In genomic region chr11:86953096-86953495, GRCm38 (mm10) we compare ENCODE assay signal across 8 mouse cellular contexts. TPM values are rescaled to one million over a fixed set of nuclear protein-coding genes. Genes with fewer than 3 reads are reported as not detected.
A peak's percentile ranks its signal among the peaks of the same experiment; 100 is the strongest.
DNase-seq lines count a peak whose midpoint lies in the region; ATAC-seq lines count a peak whose summit lies in the region.

No protein-coding gene starts in this region.

- H3K9me3 ChIP-seq in heart, embryonic 11.5 days (replicated peaks; ENCODE audit: control insufficient read depth, low read length): no peaks in the 10 kb centered on the region
- no peaks in the 10 kb centered on the region for H3K9me3 ChIP-seq in heart, embryonic 15.5 days (replicated peaks)

- H3K9ac ChIP-seq in heart, embryonic 11.5 days (ENCODE audit: low read depth, low read length): no peak overlapping the region
- H3K9ac ChIP-seq in heart, embryonic 15.5 days: no peak overlapping the region

- 81% methylated on average over 8 of the region's 8 CpGs for WGBS in heart, embryonic 11.5 days (ENCODE audit: insufficient replicate concordance)
- WGBS in heart, embryonic 15.5 days: 74% methylated on average over 8 of the region's 8 CpGs

- H3K27ac ChIP-seq in heart, embryonic 11.5 days (ENCODE audit: low read depth, low read length): no peak overlapping the region
- peak overlapping the region; percentile 79; the same call in 1 of the 2 replicates for H3K27ac ChIP-seq in heart, embryonic 15.5 days

- H3K4me1 ChIP-seq in heart, embryonic 11.5 days (ENCODE audit: control insufficient read depth, insufficient read depth, low read length): peaks cover 51% of the 10 kb centered on the region
- peaks cover 73% of the 10 kb centered on the region for H3K4me1 ChIP-seq in heart, embryonic 15.5 days (replicated peaks)

- H3K4me3 ChIP-seq in heart, embryonic 11.5 days (ENCODE audit: low read depth, low read length): no peak overlapping the region
- H3K4me3 ChIP-seq in heart, embryonic 15.5 days: no peak overlapping the region

- H3K36me3 ChIP-seq in heart, embryonic 11.5 days (ENCODE audit: control insufficient read depth, insufficient read depth, low read length): peaks cover 5% of the 10 kb centered on the region
- H3K36me3 ChIP-seq in heart, embryonic 15.5 days: no peaks in the 10 kb centered on the region

- no peaks in the 10 kb centered on the region for H3K27me3 ChIP-seq in heart, embryonic 11.5 days (ENCODE audit: control insufficient read depth, insufficient read depth, low read length)
- no peaks in the 10 kb centered on the region for H3K27me3 ChIP-seq in heart, embryonic 15.5 days

- no peak overlapping the region for H3K4me2 ChIP-seq in heart, embryonic 11.5 days
- H3K4me2 ChIP-seq in heart, embryonic 15.5 days: no peak overlapping the region

- ATAC-seq in heart, embryonic 11.5 days (replicated peaks; ENCODE audit: insufficient number of reproducible peaks, low FRiP score, low TSS enrichment): no peak
- no peak for ATAC-seq in heart, embryonic 15.5 days (replicated peaks; ENCODE audit: insufficient number of reproducible peaks, insufficient read depth, low FRiP score, low read depth)

- peak; percentile 69 to 86 for DNase-seq in heart, adult 18-20 months
- DNase-seq in urinary bladder, postnatal 14 days (ENCODE audit: low spot score): peak; percentile 26
- DNase-seq in urinary bladder, adult 2 months (ENCODE audit: low spot score): no peak
- no peak for DNase-seq in cerebellum, adult 9-11 months
- DNase-seq in thymus, adult 18-20 months: no peak
- no peak for DNase-seq in thymus, postnatal 4 days

RNA-seq across cellular contexts. Expression of gene Ypel2, which starts 40.4 kb away (rescaled TPM):
- 10 to 100 TPM; 21.4 to 25.5 TPM for total RNA-seq in heart, adult 18-20 months (2021)
- 16.8 and 23.9 TPM in 2 replicates for polyA plus RNA-seq in heart, embryonic 11.5 days (2014; fragmentation: Nextera tagmentation; extraction: Ambion mirVana)
- 21.6 and 21.8 TPM in 2 replicates for polyA plus RNA-seq in urinary bladder, adult 2 months (2012; rRNA removed)
- 20.8 and 23.1 TPM in 2 replicates for polyA plus RNA-seq in heart, embryonic 15.5 days (2015; fragmentation: Nextera tagmentation; extraction: Ambion mirVana)

Comparison
In these comparisons a context has a peak if more than half of its experiments do, and no peak if none do; other contexts are left out.
1. DNase-seq: peak in heart, adult 18-20 months (2 of 2) and urinary bladder, postnatal 14 days (single experiment); none in urinary bladder, adult 2 months (single experiment), cerebellum, adult 9-11 months (single experiment), thymus, adult 18-20 months (0 of 2) and thymus, postnatal 4 days (single experiment).